Mouse (Mus musculus): ENCODE measurements around the gene Ppp1r10. TPM values are rescaled to one million over a fixed set of nuclear protein-coding genes. Genes with fewer than 3 reads are reported as not detected.

Gene Ppp1r10
- polyA plus RNA-seq, 1 experiment from 2014 or later, result 38.9 TPM

- Histone ChIP-seq H3K27me3 (ENCODE audit: control insufficient read depth, insufficient read depth, low read depth, low read length) (no peaks in the 10 kb centered on the region), H3K4me2 (ENCODE audit: low read length) (no peak overlapping the region), H3K4me3 (ENCODE audit: low read depth, low read length) (no peak overlapping the region), H3K9ac (ENCODE audit: low read depth, low read length) (no peak overlapping the region), H3K4me1 (ENCODE audit: control insufficient read depth, insufficient read depth, low read length) (peaks cover 15% of the 10 kb centered on the region), H3K9me3 (replicated peaks; ENCODE audit: control insufficient read depth, low read length, poor library complexity, severe bottlenecking) (no peaks in the 10 kb centered on the region), H3K27ac (ENCODE audit: low read length) (no peak overlapping the region), H3K36me3 (ENCODE audit: control insufficient read depth, insufficient read depth, low read length) (peaks cover 39% of the 10 kb centered on the region)
- no peak for ATAC-seq
- 89% methylated on average over 3 of the region's 3 CpGs for WGBS
Measured at GRCm38 (mm10) chr17:35900636-35901035, 15.6 kb upstream of the Ppp1r10 start.

GRCm38 (mm10) chr17:35903343-35903991 lies 12.8 kb upstream of the Ppp1r10 start:
- no peak overlapping the region for H3K4me2 ChIP-seq (ENCODE audit: low read length)
- H3K9me3 ChIP-seq (replicated peaks; ENCODE audit: control insufficient read depth, low read length, poor library complexity, severe bottlenecking), result no peaks in the 10 kb centered on the region
- 93% methylated on average over 9 of the region's 9 CpGs for WGBS
- no peak overlapping the region for H3K9ac ChIP-seq (ENCODE audit: low read depth, low read length)
- peaks cover 7% of the 10 kb centered on the region for H3K4me1 ChIP-seq (ENCODE audit: control insufficient read depth, insufficient read depth, low read length)
- H3K4me3 ChIP-seq (ENCODE audit: low read depth, low read length), result no peak overlapping the region
- no peaks in the 10 kb centered on the region for H3K27me3 ChIP-seq (ENCODE audit: control insufficient read depth, insufficient read depth, low read depth, low read length)
- peaks cover 50% of the 10 kb centered on the region for H3K36me3 ChIP-seq (ENCODE audit: control insufficient read depth, insufficient read depth, low read length)
- no peak overlapping the region for H3K27ac ChIP-seq (ENCODE audit: low read length)
- ATAC-seq, result no peak

GRCm38 (mm10) chr17:35903992-35904355 lies 12.3 kb upstream of the Ppp1r10 start:
- WGBS, result 96% methylated on average over 4 of the region's 4 CpGs
- Histone ChIP-seq H3K9me3 (replicated peaks; ENCODE audit: control insufficient read depth, low read length, poor library complexity, severe bottlenecking) (no peaks in the 10 kb centered on the region), H3K9ac (ENCODE audit: low read depth, low read length) (no peak overlapping the region), H3K27ac (ENCODE audit: low read length) (no peak overlapping the region), H3K4me2 (ENCODE audit: low read length) (no peak overlapping the region), H3K4me1 (ENCODE audit: control insufficient read depth, insufficient read depth, low read length) (peaks cover 12% of the 10 kb centered on the region), H3K36me3 (ENCODE audit: control insufficient read depth, insufficient read depth, low read length) (peaks cover 51% of the 10 kb centered on the region), H3K27me3 (ENCODE audit: control insufficient read depth, insufficient read depth, low read depth, low read length) (no peaks in the 10 kb centered on the region), H3K4me3 (ENCODE audit: low read depth, low read length) (no peak overlapping the region)
- no peak for ATAC-seq

DNA sequence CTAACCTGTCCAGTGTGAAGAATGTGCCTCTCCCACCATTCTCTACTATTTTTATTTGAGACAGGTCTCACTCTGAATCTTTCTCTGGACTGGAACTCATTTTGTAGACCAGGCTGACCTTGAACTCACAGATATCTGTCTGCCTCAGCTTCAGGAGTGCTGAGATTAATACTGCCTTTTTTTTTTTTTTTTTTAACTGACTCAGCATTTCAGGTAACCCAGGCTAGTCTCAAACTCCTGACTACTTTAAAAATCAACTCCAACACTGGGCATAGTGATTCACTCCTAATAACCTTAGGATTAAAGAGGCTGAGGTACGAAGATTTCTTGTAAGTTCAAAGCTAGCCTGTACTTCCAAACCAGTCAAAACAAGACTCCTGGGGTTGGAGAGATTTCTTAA lies 10.6 kb upstream of the Ppp1r10 start:
- H3K4me3 ChIP-seq (ENCODE audit: low read depth, low read length), result no peak overlapping the region
- no peak overlapping the region for H3K4me2 ChIP-seq (ENCODE audit: low read length)

DNA sequence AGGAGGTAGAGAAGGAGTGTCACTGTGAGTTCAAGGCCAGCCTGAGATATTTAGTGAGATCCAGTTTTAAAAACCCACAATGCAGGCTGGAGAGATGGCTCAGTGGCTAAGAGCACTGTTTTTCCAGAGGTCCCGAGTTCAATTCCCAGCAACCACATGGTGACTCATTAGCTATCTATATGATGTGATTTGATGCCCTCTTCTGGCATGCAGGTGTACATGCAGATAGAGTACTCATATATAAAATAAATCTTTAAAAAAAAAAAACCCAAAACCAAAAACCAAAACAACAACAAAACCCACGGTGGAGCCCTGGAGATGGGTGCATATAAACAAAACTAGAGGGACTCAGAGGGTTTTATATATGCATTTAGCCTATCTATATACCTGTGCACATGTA lies 8.6 kb upstream of the Ppp1r10 start:
- H3K27ac ChIP-seq (ENCODE audit: low read length), result no peak overlapping the region
- no peak for ATAC-seq
- peak overlapping the region; percentile 95; the same call in 1 of the 2 replicates for H3K4me2 ChIP-seq (ENCODE audit: low read length)
- 72% methylated on average over 2 of the region's 2 CpGs for WGBS
- H3K36me3 ChIP-seq (ENCODE audit: control insufficient read depth, insufficient read depth, low read length), result peaks cover 31% of the 10 kb centered on the region
- H3K9ac ChIP-seq (ENCODE audit: low read depth, low read length), result no peak overlapping the region
- no peak overlapping the region for H3K4me3 ChIP-seq (ENCODE audit: low read depth, low read length)
- no peaks in the 10 kb centered on the region for H3K9me3 ChIP-seq (replicated peaks; ENCODE audit: control insufficient read depth, low read length, poor library complexity, severe bottlenecking)
- no peaks in the 10 kb centered on the region for H3K27me3 ChIP-seq (ENCODE audit: control insufficient read depth, insufficient read depth, low read depth, low read length)
- H3K4me1 ChIP-seq (ENCODE audit: control insufficient read depth, insufficient read depth, low read length), result peaks cover 19% of the 10 kb centered on the region

More for the DNA sequence above, 10.6 kb upstream of the Ppp1r10 start:
- no peaks in the 10 kb centered on the region for H3K27me3 ChIP-seq (ENCODE audit: control insufficient read depth, insufficient read depth, low read depth, low read length)
- peaks cover 42% of the 10 kb centered on the region for H3K36me3 ChIP-seq (ENCODE audit: control insufficient read depth, insufficient read depth, low read length)
- WGBS, result 95% methylated on average over 1 of the region's 1 CpGs
- no peak overlapping the region for H3K9ac ChIP-seq (ENCODE audit: low read depth, low read length)
- peaks cover 19% of the 10 kb centered on the region for H3K4me1 ChIP-seq (ENCODE audit: control insufficient read depth, insufficient read depth, low read length)
- no peak for ATAC-seq
- no peaks in the 10 kb centered on the region for H3K9me3 ChIP-seq (replicated peaks; ENCODE audit: control insufficient read depth, low read length, poor library complexity, severe bottlenecking)
- H3K27ac ChIP-seq (ENCODE audit: low read length), result no peak overlapping the region

DNA sequence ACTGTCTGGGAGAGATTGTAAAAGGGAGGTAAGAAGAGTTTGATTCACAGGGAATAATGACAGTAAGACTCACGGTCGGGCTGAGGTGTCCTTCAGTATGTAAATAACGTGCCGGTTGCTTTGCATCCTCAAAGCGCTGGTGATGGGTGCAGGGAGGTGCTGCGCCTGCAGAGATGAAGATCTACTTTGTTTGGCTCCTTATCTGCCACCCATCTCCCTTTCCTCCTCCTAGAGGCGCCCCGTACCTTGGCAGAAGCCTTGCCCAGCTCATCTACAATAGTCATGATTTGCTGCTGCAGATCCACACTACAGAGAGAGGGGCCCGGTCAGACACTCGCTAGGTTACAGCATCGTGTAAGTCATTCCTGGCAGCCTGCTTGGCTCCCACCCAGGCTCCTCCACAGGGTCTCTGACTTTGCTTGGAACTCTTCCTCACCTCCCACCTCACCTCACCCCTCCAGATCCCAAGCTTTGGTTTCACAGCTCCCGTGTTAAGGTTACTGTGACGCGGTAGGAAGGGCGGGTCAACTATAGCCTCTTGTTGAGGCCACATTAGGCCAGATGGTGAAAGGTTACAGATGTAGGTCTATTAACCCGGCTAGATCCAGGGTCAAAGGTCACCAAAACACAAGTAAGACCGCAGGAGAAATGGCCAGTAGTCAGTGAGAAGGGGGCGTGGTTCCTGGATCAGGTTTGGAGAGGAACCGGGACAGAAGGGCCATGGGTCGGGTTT lies 6.9 kb upstream of the Ppp1r10 start:
- Histone ChIP-seq H3K9me3 (replicated peaks; ENCODE audit: control insufficient read depth, low read length, poor library complexity, severe bottlenecking) (no peaks in the 10 kb centered on the region), H3K9ac (ENCODE audit: low read depth, low read length) (peak overlapping the region; percentile 91), H3K27ac (ENCODE audit: low read length) (peak overlapping the region; percentile 80), H3K4me3 (ENCODE audit: low read depth, low read length) (peak overlapping the region; percentile 66), H3K4me1 (ENCODE audit: control insufficient read depth, insufficient read depth, low read length) (peaks cover 19% of the 10 kb centered on the region), H3K4me2 (ENCODE audit: low read length) (peak overlapping the region; percentile 95), H3K27me3 (ENCODE audit: control insufficient read depth, insufficient read depth, low read depth, low read length) (no peaks in the 10 kb centered on the region), H3K36me3 (ENCODE audit: control insufficient read depth, insufficient read depth, low read length) (peaks cover 23% of the 10 kb centered on the region)
- peak; percentile 49 for ATAC-seq
- 27% methylated on average over 20 of the region's 20 CpGs for WGBS

DNA sequence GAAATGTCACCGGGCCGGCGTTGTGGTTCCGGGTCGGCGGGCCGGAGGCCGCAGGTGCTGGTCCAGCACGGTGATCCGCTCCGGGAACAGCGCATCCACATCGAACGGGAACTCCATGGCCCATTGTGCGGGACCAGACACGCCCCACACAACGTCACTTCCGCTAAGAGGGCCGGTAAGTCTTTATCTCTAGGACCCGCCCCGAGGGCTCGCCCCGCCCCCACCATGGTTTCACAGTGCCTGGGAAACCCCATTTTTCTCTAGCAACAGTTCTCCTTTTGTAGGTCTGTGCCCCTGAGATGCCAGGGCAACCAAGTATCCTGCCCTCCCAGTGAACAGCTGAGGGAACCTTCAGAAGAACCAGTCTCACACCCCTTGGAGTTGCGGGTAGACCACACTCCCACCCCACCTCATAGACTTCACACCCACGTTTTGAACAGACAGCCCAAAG lies 6.3 kb upstream of the Ppp1r10 start, which contains the start of gene Atat1:
Gene Atat1, minus strand, starts transcription at position 157 of the 451 bp plus-strand sequence.
- Histone ChIP-seq H3K4me1 (ENCODE audit: control insufficient read depth, insufficient read depth, low read length) (peaks cover 19% of the 10 kb centered on the region), H3K27ac (ENCODE audit: low read length) (peak within 1 kb of the TSS; percentile 80), H3K36me3 (ENCODE audit: control insufficient read depth, insufficient read depth, low read length) (peaks cover 21% of the 10 kb centered on the region), H3K27me3 (ENCODE audit: control insufficient read depth, insufficient read depth, low read depth, low read length) (no peaks in the 10 kb centered on the region), H3K4me3 (ENCODE audit: low read depth, low read length) (peak within 1 kb of the TSS; percentile 66), H3K9ac (ENCODE audit: low read depth, low read length) (peak within 1 kb of the TSS; percentile 91), H3K9me3 (replicated peaks; ENCODE audit: control insufficient read depth, low read length, poor library complexity, severe bottlenecking) (no peaks in the 10 kb centered on the region), H3K4me2 (ENCODE audit: low read length) (peak within 1 kb of the TSS; percentile 95)
- WGBS, result 2% methylated on average over 22 of the region's 25 CpGs
- ATAC-seq, result peak; percentile 90

GRCm38 (mm10) chr17:35914975-35915374 lies 1.3 kb upstream of the Ppp1r10 start:
- WGBS, result 85% methylated on average over 6 of the region's 6 CpGs
- Histone ChIP-seq H3K4me2 (ENCODE audit: low read length) (no peak overlapping the region; the same call in 1 of the 2 replicates), H3K9ac (ENCODE audit: low read depth, low read length) (no peak overlapping the region), H3K4me1 (ENCODE audit: control insufficient read depth, insufficient read depth, low read length) (peaks cover 15% of the 10 kb centered on the region), H3K36me3 (ENCODE audit: control insufficient read depth, insufficient read depth, low read length) (no peaks in the 10 kb centered on the region), H3K27ac (ENCODE audit: low read length) (no peak overlapping the region), H3K4me3 (ENCODE audit: low read depth, low read length) (peak overlapping the region; percentile 66; the same call in 1 of the 2 replicates), H3K27me3 (ENCODE audit: control insufficient read depth, insufficient read depth, low read depth, low read length) (no peaks in the 10 kb centered on the region), H3K9me3 (replicated peaks; ENCODE audit: control insufficient read depth, low read length, poor library complexity, severe bottlenecking) (no peaks in the 10 kb centered on the region)
- no peak for ATAC-seq

Measured in midbrain, embryonic 16.5 days (tissue).